Mouse (Mus musculus) heart, embryonic 14.5 days (tissue): Measurements from ENCODE around the gene Mgat5. TPM values are rescaled to one million over a fixed set of nuclear protein-coding genes. Genes with fewer than 3 reads are reported as not detected.

Experiments
- ATAC-seq: fragments of 200-750 bp; cut with Nextera tagmentation; 2 replicates; pipeline ENCODE4 v1.8.0; 2017; ENCODE audit warnings: low read depth, moderate TSS enrichment; ENCODE audit not compliant: insufficient number of reproducible peaks, insufficient read depth, low FRiP score
- H3K27ac ChIP-seq, 2 experiments: fragments of 200-500 bp in 1 of 2; fragments of 300-500 bp in 1 of 2; sonication (generic) in 1 of 2; replicated peaks in 1 of 2; 2 replicates each; pipeline ENCODE4 v1.5.1; 2012 to 2014; ENCODE audit warnings: low read depth in 2 of 2, low read length in 2 of 2, control low read depth in 1 of 2, mild to moderate bottlenecking in 1 of 2, mixed read lengths in 1 of 2; ENCODE audit not compliant: control insufficient read depth in 1 of 2, insufficient read depth in 1 of 2
- H3K27me3 ChIP-seq: fragments of 300-500 bp; sonication (generic); 2 replicates; pipeline ENCODE4 v1.6.1; 2014; ENCODE audit warnings: mild to moderate bottlenecking, low read length, control low read depth; ENCODE audit not compliant: control insufficient read depth, insufficient read depth
- H3K36me3 ChIP-seq: fragments of 300-500 bp; sonication (generic); 2 replicates; pipeline ENCODE4 v1.6.1; 2014; ENCODE audit warnings: mild to moderate bottlenecking, control low read depth, low read length, mixed read lengths; ENCODE audit not compliant: control insufficient read depth, insufficient read depth
- H3K4me1 ChIP-seq, 2 experiments: fragments of 200-500 bp in 1 of 2; fragments of 300-500 bp in 1 of 2; sonication (generic) in 1 of 2; 2 replicates each; pipeline ENCODE4 v1.6.1; 2012 to 2014; ENCODE audit warnings: low read length in 2 of 2, control low read depth in 1 of 2, mixed read lengths in 1 of 2; ENCODE audit not compliant: control insufficient read depth in 2 of 2, insufficient read depth in 2 of 2
- H3K4me2 ChIP-seq: fragments of 300-500 bp; sonication (generic); 2 replicates; pipeline ENCODE4 v1.6.1; 2014; ENCODE audit warnings: mild to moderate bottlenecking, low read length
- H3K4me3 ChIP-seq, 2 experiments: fragments of 200-500 bp in 1 of 2; fragments of 300-500 bp in 1 of 2; sonication (generic) in 1 of 2; 2 replicates each; pipeline ENCODE4 v1.5.1; 2012 to 2014; ENCODE audit warnings: low read length in 2 of 2, mild to moderate bottlenecking in 2 of 2, control low read depth in 1 of 2, low read depth in 1 of 2, moderate library complexity in 1 of 2; ENCODE audit not compliant: control insufficient read depth in 1 of 2, insufficient read depth in 1 of 2
- H3K9ac ChIP-seq: fragments of 300-500 bp; sonication (generic); 2 replicates; pipeline ENCODE4 v1.6.1; 2014; ENCODE audit warnings: mild to moderate bottlenecking, low read length
- H3K9me3 ChIP-seq: fragments of 300-500 bp; sonication (generic); 2 replicates; pipeline ENCODE4 v1.6.1; 2016; ENCODE audit warnings: low read length, control low read depth; ENCODE audit not compliant: control insufficient read depth
- WGBS: fragments of 180-500 bp; shearing (Covaris S2); extraction: QIAGEN DNeasy Blood & Tissue Kit; methylation state at CpG from one replicate; pipeline ENCODE4 v1.1.7; 2014; 5-methylcytosine and 5-hydroxymethylcytosine counted together
- polyA plus RNA-seq: library from polyadenylated mRNA; unstranded; fragments of >200 nt; fragmentation: Nextera tagmentation; extraction: Ambion mirVana; gene quantifications from 2 replicates; pipeline ENCODE4 v1.2.1, GENCODE M21; 2014

Mgat5 gene
- polyA plus RNA-seq, 1 experiment from 2014 or later, result 6.0 TPM

DNA sequence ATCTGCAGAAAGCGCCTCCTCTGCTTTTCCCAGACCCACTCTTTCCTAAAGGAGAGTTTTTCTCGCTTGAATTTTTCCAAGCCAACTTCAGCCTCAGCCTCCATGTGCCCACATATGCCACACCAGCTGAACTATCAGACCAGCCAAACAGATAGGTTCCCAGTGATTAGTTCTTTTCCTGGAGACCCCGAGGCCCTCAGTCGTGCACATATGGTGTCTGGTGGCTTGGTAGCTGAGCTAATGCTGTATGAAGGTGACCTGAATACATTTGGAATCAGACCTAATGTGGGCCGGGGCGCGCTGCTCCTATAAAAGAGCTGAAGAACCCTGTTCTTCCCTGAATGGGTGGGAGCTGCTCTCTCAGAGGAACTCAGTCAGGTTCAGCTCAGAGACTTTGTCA lies 225.5 kb downstream of the Mgat5 start:
- Histone ChIP-seq H3K9me3 (no peaks in the 10 kb centered on the region), H3K4me2 (no peak overlapping the region), H3K4me3 (no peak overlapping the region), H3K9ac (no peak overlapping the region), H3K27me3 (no peaks in the 10 kb centered on the region), H3K36me3 (no peaks in the 10 kb centered on the region), H3K4me1 (peaks cover 14 to 26% of the 10 kb centered on the region in 2 experiments), H3K27ac (no peak overlapping the region)
- WGBS, result 87% methylated on average over 7 of the region's 7 CpGs
- ATAC-seq, result no peak

DNA sequence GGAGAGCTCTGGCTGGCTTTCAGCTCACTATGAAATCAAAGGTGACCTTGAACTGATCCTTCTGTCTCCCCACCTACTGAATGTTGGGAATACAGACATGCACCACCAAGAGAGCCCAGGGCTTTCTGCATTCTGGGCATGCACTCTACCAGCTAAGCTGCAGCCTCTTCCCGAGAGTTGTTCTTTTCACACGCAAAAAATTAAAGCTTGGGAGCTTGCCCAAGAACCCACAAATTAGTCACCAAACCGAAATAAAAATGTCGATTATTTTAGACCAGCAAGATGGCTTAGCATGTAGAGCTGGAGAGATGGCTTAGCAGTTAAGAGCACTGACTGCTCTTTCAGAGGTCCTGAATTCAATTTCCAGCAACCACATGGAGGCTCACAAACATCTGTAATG lies 230.0 kb downstream of the Mgat5 start:
- peak overlapping the region in 1 of 2 experiments; percentile 37; a peak in 2 of 4 replicates for H3K27ac ChIP-seq
- 83% methylated on average over 4 of the region's 4 CpGs for WGBS
- H3K36me3 ChIP-seq, result no peaks in the 10 kb centered on the region
- H3K27me3 ChIP-seq, result no peaks in the 10 kb centered on the region
- H3K9ac ChIP-seq, result no peak overlapping the region
- H3K4me3 ChIP-seq, result no peak overlapping the region
- H3K9me3 ChIP-seq, result no peaks in the 10 kb centered on the region
- peaks cover 19 to 34% of the 10 kb centered on the region in 2 experiments for H3K4me1 ChIP-seq
- H3K4me2 ChIP-seq, result no peak overlapping the region
- no peak for ATAC-seq

DNA sequence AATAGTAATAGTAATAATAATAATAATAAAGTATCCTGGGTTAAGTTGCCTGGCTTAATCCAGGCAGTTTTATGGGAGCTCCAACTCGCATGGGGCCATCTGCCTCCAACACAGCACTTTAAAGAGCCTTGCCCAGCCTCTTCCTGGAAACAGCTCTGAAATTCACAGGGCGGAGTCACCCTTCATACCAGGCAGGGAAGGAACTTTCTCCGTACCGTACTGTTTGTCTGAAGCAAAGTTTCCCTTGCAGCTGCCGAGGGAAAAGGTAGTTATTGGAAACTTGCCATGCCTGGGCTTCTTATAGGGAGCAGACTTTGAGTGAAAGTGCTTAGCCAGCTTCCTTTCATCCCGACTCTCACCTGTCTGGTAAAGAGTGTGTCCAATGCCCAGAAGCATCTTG lies 232.3 kb downstream of the Mgat5 start:
- Histone ChIP-seq H3K4me2 (no peak overlapping the region), H3K36me3 (no peaks in the 10 kb centered on the region), H3K4me3 (no peak overlapping the region), H3K27me3 (no peaks in the 10 kb centered on the region), H3K9ac (no peak overlapping the region), H3K9me3 (no peaks in the 10 kb centered on the region), H3K4me1 (peaks cover 17 to 31% of the 10 kb centered on the region in 2 experiments), H3K27ac (no peak overlapping the region)
- ATAC-seq, result no peak
- 51% methylated on average over 6 of the region's 6 CpGs for WGBS

DNA sequence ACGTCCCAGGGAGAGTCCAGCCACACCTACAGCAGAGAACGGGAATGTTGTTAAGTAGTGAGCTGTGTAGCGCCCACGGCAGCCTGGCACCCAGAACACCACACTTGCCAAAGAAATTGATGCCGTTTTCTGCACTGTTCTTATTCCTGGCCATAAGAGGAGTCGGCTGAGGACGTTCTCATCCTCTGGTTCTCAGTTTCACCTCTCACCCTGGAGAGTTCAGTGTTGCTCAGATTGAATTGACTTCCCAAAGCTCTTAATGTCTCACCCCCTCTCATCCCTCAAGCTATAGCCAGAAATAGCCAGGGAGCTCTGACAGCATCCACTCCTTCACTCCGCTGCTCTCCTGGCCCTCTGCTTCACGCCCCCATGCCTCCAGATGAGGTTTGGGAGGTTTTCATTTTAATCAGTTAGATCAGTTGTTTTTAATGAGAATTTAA lies 234.7 kb downstream of the Mgat5 start:
- 49% methylated on average over 9 of the region's 9 CpGs for WGBS

DNA sequence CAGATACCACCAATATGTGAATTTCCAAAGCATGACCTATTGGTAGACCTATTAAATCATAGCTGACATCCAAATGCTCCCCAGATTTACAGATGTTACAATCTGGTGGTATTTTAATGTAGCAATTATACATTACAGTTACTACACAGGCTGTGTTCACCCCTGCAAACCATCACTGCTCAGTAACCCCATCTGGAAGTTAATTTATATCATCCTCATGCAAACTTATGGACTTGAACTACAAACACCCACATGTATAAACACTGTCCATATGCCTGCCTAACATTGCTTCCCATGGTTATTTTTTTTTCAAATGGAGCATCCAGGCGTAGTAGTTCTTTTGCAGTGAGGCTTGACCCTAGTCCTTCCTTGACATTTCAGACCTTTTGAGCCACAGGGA lies 236.2 kb downstream of the Mgat5 start:
- Histone ChIP-seq H3K9me3 (no peaks in the 10 kb centered on the region), H3K27ac (no peak overlapping the region), H3K36me3 (no peaks in the 10 kb centered on the region), H3K9ac (no peak overlapping the region), H3K4me2 (no peak overlapping the region), H3K4me1 (peaks cover 12 to 31% of the 10 kb centered on the region in 2 experiments), H3K4me3 (no peak overlapping the region), H3K27me3 (no peaks in the 10 kb centered on the region)
- 91% methylated on average over 1 of the region's 1 CpGs for WGBS
- ATAC-seq, result no peak

More for the DNA sequence above, 234.7 kb downstream of the Mgat5 start:
- no peak for ATAC-seq
- Histone ChIP-seq H3K36me3 (no peaks in the 10 kb centered on the region), H3K27ac (no peak overlapping the region), H3K9ac (no peak overlapping the region), H3K27me3 (no peaks in the 10 kb centered on the region), H3K4me1 (peaks cover 12 to 30% of the 10 kb centered on the region in 2 experiments), H3K4me2 (no peak overlapping the region), H3K4me3 (no peak overlapping the region), H3K9me3 (no peaks in the 10 kb centered on the region)

DNA sequence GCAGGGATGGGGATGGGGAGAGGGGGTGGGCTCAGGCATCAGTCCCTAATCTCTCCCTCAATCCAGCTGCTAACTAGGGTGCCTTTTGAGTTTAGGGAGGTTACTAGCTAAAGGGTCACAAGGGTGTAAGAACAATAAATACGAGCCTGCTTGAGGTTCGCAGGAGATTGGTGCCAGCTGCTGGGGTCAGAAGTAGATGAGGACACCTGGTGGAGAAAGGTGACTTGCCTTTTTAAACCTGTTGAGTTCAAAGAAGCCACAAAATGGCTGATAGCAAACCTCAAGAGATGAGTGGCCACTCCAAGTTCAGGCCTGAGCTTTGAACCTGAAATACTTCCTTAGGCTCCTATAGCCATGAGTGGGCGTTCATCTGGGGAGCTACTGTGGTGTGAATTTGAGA lies 236.9 kb downstream of the Mgat5 start:
- Histone ChIP-seq H3K4me2 (no peak overlapping the region), H3K9me3 (no peaks in the 10 kb centered on the region), H3K27ac (no peak overlapping the region), H3K27me3 (no peaks in the 10 kb centered on the region), H3K9ac (no peak overlapping the region), H3K4me1 (peaks cover 12 to 31% of the 10 kb centered on the region in 2 experiments), H3K4me3 (no peak overlapping the region), H3K36me3 (peaks cover 6% of the 10 kb centered on the region)
- no peak for ATAC-seq
- 76% methylated on average over 3 of the region's 3 CpGs for WGBS

DNA sequence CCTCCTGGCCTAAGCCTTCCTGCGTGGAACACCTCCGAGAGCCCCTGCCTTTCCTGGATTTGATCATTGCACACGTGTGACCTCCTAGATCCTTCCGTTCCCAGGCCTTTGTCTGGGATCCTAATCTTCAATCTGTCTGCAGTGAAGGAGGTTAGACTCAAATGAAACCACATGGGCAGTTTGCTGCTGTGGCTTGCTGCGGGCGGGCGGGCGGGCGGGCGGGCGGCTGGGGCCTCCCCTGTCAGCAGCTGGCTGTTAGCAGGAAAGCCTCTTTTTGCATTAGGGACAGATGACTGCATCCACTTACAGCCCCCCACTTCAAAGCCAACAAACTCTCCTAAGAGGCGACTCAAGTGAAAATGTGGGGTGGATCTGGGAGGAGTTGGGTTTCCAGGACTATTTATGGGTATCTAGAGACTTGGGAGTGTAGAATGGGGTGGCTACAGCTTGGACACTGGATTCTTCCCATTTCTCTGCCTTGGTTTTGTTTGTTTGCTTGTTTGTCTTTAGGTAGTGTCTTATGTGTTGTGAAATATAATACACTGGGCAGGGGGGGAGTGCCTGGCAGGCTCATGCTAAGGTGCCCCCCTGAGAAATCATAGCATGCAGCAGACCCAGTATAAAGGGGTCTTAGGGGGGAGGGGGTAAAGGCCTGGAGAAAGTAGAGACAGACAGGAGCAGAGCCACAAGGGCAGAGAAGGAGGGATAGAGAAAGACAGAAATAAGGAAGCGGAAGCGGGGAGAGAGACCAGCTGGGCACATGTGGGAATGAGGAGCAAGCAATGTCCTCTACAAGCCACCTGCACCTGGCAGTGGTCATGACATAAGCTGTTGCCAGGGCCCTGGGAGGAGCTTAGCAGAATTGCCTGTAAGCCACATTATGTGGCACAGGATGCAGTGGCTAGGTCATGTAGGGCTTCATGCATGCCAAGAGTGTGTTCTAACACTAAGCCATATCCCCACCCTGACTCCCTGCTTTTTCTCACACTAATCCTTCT lies 238.4 kb downstream of the Mgat5 start:
- H3K4me3 ChIP-seq, result no peak overlapping the region
- no peaks in the 10 kb centered on the region for H3K27me3 ChIP-seq
- H3K4me1 ChIP-seq, result peaks cover 12 to 31% of the 10 kb centered on the region in 2 experiments
- H3K4me2 ChIP-seq, result peak overlapping the region; percentile 18; the same call in 1 of the 2 replicates
- H3K36me3 ChIP-seq, result peaks cover 15% of the 10 kb centered on the region
- 27% methylated on average over 14 of the region's 14 CpGs for WGBS
- 0 out of 2 replicates have a peak, but pooled peaks have one; percentile 29 for ATAC-seq
- H3K27ac ChIP-seq, result no peak overlapping the region
- H3K9me3 ChIP-seq, result no peaks in the 10 kb centered on the region
- H3K9ac ChIP-seq, result no peak overlapping the region
